Mouse (Mus musculus): ENCODE results near the gene Pcsk5.
A peak's percentile ranks its signal among the peaks of the same experiment; 100 is the strongest.

The Pcsk5 gene

GRCm38 (mm10) chr19:17744474-17745069 lies 92.9 kb downstream of the Pcsk5 start:
- DNase-seq (ENCODE audit: low spot score in 2 of 2), result peak; percentile 6 to 19

GRCm38 (mm10) chr19:17741465-17741864 lies 96.0 kb downstream of the Pcsk5 start:
- no peak for DNase-seq (ENCODE audit: low spot score in 2 of 2)

GRCm38 (mm10) chr19:17732676-17733277 lies 104.7 kb downstream of the Pcsk5 start:
- no peak for DNase-seq (ENCODE audit: low spot score in 2 of 2)

- no peak for DNase-seq (ENCODE audit: low spot score in 2 of 2)
Measured at GRCm38 (mm10) chr19:17717066-17717465, 120.4 kb downstream of the Pcsk5 start.

GRCm38 (mm10) chr19:17715281-17715955 lies 122.0 kb downstream of the Pcsk5 start:
- peak in 1 of 2 experiments; percentile 4 for DNase-seq (ENCODE audit: low spot score in 2 of 2)

- DNase-seq (ENCODE audit: low spot score in 2 of 2), result peak in 1 of 2 experiments; percentile 3
Measured at GRCm38 (mm10) chr19:17691626-17692025, 145.8 kb downstream of the Pcsk5 start.

GRCm38 (mm10) chr19:17678371-17678770 lies 159.1 kb downstream of the Pcsk5 start:
- DNase-seq (ENCODE audit: low spot score in 2 of 2), result no peak

- DNase-seq (ENCODE audit: low spot score in 2 of 2), result no peak
Measured at GRCm38 (mm10) chr19:17662676-17663075, 174.8 kb downstream of the Pcsk5 start.

- DNase-seq (ENCODE audit: low spot score in 2 of 2), result no peak
Measured at GRCm38 (mm10) chr19:17662271-17662670, 175.2 kb downstream of the Pcsk5 start.

GRCm38 (mm10) chr19:17659321-17659720 lies 178.1 kb downstream of the Pcsk5 start:
- no peak for DNase-seq (ENCODE audit: low spot score in 2 of 2)

GRCm38 (mm10) chr19:17650831-17651502 lies 186.5 kb downstream of the Pcsk5 start:
- no peak for DNase-seq (ENCODE audit: low spot score in 2 of 2)

- no peak for DNase-seq (ENCODE audit: low spot score in 2 of 2)
Measured at GRCm38 (mm10) chr19:17649967-17650366, 187.5 kb downstream of the Pcsk5 start.

GRCm38 (mm10) chr19:17643128-17643797 lies 194.2 kb downstream of the Pcsk5 start:
- DNase-seq (ENCODE audit: low spot score in 2 of 2), result no peak

- no peak for DNase-seq (ENCODE audit: low spot score in 2 of 2)
Measured at GRCm38 (mm10) chr19:17635984-17636383, 201.4 kb downstream of the Pcsk5 start.

- DNase-seq (ENCODE audit: low spot score in 2 of 2), result no peak
Measured at GRCm38 (mm10) chr19:17615646-17616045, 221.8 kb downstream of the Pcsk5 start.

GRCm38 (mm10) chr19:17606510-17606909 lies 230.9 kb downstream of the Pcsk5 start:
- no peak for DNase-seq (ENCODE audit: low spot score in 2 of 2)

- DNase-seq (ENCODE audit: low spot score in 2 of 2), result no peak
Measured at GRCm38 (mm10) chr19:17606093-17606492, 231.3 kb downstream of the Pcsk5 start.

GRCm38 (mm10) chr19:17603322-17603721 lies 234.1 kb downstream of the Pcsk5 start:
- DNase-seq (ENCODE audit: low spot score in 2 of 2), result no peak

GRCm38 (mm10) chr19:17600347-17600746 lies 237.1 kb downstream of the Pcsk5 start:
- DNase-seq (ENCODE audit: low spot score in 2 of 2), result no peak

- peak in 1 of 2 experiments; percentile 6 for DNase-seq (ENCODE audit: low spot score in 2 of 2)
Measured at GRCm38 (mm10) chr19:17592790-17593189, 244.6 kb downstream of the Pcsk5 start.

GRCm38 (mm10) chr19:17591335-17591734 lies 246.1 kb downstream of the Pcsk5 start:
- DNase-seq (ENCODE audit: low spot score in 2 of 2), result no peak

GRCm38 (mm10) chr19:17590314-17590713 lies 247.1 kb downstream of the Pcsk5 start:
- no peak for DNase-seq (ENCODE audit: low spot score in 2 of 2)
